Mouse (Mus musculus): ENCODE results near the gene Micu1.
A peak's percentile ranks its signal among the peaks of the same experiment; 100 is the strongest.

Micu1 gene

DNA sequence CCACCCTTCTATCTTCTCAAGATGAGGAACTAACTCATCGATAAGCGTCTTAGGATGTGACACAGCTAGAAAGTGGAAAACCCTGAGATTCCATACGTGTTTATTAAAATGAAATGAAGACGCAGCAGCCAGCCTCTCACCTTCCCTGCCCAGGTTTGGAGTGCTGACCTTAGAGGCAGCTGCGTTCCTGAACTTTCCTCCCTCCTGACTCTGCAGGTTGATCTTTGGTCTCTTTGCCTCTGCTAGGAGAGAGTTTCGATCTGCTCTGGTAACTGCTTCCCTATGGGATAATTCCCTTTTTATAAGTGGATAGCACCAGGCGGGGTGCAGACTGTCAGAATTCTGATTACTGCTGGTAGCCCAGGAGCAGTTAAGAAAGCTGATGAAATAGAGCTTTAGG lies 178.6 kb downstream of the Micu1 start:
- no peak for DNase-seq (ENCODE audit: inconsistent ontology term)

DNA sequence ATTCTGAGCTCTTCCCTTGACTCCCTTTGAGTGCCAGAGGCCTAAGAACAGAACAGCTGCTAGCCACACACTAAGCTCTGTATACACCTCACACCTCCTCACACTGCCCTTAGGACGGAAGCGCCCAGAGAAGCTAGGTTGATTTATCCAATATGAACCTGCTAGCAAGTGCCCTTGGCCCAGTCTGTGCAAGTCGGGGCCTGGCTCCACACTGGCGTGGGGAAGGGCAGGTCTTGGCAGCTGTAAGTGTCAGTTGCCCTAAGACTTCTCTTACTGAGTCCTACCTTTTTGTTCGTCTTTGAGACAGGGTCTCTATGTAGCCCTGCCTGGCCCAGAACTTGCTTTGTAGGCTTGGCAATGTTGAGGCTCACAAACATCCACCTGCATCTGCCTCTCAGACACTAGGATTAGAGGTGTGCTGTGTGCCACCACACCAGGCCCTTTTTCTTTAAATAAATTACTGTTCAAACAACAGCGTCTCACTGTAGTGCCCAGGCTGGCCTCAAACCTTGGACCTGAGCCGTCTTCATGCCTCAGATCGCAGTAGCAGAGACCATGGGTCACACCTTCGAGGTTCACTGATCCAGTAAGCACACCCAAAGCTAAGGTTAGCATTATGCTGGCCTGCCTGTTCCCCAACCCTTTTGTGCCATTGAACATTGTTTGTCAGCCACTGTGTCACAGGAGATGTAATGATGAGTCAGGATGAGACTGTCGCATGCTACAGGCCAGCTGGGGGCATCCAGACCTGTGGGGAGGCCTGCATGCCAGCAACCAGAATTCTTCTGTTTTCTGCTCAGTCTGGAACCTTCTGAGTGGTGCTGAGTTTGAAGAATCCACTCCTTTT lies 182.3 kb downstream of the Micu1 start:
- DNase-seq (ENCODE audit: inconsistent ontology term), result peak; percentile 58

DNA sequence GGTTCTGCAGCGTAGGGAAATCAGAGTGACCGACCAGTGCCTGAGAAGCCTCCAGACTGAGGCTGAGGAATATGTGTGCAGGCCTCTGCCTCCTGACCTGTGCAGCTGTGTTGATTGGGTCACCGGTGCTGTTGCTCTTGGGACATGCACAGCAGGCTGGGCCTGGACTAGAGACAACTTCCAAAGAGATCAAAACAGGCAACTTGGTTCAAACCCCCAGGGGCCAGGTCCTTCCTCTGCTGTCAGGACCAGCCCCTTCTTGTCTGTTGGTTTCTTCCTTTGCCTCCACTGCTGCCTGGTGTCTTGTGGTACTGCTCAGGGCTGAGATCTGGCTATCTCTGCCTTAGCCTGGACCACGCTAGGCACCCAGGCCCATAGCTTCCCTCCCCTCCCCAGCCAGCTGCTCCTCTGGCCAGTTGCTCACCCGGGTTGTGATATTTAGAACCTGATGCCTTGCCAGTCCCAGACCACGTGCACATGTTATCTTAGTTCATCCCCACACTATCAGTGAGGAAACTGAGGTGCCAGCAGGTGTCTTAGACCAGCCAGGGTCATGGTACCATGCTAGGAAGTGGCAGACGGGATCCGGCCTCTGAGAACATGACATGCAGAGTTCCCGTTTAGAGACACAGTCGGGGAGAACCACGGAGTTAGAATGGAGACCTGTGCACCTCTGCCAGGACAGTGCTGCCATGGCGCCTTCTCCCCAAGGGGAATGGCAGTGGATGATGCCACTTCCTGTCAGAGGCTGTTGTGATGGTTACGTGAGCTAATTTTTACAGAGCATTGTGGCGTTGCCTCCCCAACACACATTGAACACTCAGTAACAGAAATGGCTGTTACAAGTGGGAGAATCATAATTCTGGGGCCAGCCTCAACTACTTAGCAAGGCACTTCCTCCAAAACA lies 183.2 kb downstream of the Micu1 start:
- DNase-seq (ENCODE audit: inconsistent ontology term), result no peak

DNA sequence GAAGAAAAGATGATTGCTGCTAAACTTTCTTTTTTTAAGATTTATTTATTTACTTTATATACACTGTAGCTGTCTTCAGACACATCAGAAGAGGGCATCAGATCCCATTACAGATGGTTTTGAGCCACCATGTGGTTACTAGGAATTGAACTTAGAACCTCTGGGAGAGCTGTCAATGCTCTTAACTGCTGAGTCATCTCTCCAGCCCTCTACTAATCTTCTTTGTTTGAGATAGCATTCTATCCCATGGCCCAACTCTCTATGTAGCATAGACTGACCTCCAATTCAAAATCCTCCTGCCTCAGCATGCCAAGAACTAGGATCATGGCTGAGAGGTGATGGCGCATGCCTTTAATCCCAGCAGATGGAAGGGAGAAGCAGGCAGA lies 183.8 kb downstream of the Micu1 start:
- no peak for DNase-seq (ENCODE audit: inconsistent ontology term)

DNA sequence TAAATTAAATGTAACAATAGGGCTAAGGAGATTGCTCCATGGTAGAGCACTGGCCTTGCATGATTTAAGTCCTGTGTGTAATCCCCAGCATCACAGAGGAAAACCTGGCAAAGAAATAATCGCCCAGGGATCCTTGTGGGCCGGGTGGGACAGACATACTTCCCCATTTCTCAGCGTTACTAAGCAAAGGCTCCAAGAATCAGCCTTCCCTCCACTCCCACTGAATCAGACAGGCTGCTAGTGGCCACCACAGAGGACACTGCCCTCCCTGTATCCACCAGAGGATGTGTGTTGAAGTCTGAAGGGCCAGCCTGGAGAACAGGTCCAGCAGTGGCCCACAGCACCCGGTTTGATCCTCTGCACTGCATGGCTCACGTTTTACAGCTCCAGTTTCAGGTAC lies 185.2 kb downstream of the Micu1 start:
- no peak for DNase-seq (ENCODE audit: inconsistent ontology term)

DNA sequence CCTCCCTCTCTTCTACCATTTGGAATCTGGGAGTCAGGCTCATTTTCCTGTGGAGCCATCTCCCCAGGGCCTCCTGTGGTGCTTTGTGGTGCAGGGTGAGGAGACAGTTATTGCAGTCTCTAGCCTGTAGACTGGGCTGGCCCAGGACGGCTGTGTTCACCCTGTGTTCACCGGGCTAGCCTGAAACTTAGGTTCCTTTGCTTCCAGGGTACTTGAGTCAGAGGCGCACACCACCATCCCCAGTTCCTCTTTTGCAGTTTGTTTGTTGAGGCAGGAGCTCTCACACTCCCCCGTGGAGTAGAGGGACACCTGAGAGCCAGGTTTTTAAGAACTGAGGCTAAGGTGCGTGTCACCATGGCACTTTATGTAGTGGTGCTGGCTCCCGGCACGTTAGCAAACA lies 187.1 kb downstream of the Micu1 start:
- no peak for DNase-seq (ENCODE audit: inconsistent ontology term)

DNA sequence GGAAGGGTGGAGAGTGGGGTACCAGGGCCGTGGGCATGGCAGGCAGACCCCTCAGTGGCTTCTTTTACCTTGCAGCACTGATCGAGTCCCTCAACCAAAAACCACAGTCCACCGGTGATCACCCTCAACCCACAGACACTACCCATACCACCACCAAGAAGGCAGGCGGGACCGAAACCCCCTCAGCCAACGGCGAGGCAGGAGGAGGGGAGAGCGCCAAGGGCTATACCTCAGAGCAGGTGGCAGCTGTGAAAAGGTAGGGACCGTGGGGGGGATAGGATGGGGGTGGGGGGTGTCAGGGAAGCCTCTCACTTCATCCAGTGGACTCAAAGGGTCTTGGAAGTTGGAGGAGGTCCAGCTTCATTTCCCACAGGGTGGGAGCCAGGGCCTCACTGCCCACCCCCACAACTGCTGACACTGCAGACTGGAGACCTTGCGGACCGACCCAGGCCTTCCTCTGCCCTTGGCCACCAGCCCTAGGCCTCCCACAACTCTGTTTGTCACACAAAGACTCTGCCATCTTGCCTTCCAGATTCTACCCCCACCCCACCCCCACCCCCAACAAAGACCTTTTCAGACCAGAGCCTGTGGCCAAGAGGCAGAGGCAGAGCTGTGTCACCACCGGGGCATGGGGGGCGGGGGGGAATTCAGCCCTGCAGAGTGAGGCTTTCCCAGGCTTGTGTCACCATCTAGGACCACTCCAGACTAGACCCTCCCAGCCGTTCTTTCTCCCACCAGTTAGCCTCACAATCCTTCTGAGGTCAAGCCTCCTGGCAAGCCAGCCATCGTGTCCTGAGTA lies 187.9 kb downstream of the Micu1 start:
- DNase-seq (ENCODE audit: inconsistent ontology term), result peak; percentile 62

DNA sequence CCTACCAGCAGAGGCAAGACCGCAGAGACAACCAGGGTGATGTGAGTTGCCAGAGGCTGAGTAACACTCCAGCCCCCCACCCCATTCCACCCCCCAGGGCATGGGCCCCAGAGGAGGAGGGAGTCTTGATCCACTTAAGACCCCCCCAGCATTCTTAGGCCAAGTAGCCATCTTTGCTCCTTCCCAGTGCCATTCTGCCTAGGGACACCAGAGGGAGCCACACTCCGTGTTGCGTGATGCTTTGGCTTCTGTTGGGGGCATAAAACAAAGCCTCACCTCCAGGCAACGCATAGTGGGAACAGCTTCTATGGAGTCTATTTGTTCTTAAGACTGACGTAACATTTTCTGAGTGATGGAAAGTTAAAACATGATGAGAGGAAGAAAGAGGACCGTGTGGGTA lies 190.7 kb downstream of the Micu1 start:
- DNase-seq (ENCODE audit: inconsistent ontology term), result peak; percentile 68

DNA sequence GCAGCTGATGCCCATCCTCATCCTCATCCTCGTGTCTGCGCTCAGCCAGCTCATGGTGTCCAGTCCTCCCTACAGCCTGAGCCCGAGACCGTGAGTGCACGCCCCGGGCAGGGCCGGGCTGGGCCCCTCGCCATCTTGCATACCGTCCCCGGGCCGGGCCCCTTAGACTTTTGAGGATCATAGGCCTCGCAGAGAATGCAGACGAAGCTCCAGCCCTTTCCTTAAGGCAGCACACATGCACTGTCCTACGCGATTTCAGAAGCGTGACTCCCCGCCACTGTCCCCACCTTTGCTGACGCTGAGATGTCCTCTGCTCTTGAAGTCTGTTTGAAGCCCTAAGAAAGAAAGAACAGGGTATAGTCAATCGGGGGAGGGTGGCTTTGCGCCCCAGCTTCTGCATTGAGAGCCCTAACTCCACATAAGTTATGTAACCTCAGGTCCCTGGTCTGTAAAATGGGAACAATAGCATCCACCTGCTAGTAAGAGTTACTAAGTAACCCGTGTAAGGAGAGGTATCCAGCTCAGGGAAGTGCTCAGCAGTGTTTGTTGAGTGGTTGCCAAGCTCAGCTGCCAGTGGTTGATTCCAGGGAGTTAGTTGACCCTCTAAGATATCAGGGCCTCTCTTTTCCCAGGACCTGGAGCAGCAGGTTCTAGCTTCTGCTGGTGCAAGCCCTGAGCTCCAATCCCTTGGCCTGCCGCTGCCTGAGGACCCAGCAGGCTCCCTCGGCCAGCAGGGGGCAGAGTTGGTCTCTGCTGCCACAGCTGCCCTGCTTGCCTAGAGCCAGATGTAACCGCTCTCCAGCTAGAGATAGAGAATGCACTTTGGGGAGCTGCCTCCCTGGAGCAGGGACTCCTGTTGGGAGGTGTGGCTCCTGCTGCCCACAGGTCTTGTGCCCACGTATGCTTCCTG lies 192.2 kb downstream of the Micu1 start:
- peak; percentile 76 for DNase-seq (ENCODE audit: inconsistent ontology term)

DNA sequence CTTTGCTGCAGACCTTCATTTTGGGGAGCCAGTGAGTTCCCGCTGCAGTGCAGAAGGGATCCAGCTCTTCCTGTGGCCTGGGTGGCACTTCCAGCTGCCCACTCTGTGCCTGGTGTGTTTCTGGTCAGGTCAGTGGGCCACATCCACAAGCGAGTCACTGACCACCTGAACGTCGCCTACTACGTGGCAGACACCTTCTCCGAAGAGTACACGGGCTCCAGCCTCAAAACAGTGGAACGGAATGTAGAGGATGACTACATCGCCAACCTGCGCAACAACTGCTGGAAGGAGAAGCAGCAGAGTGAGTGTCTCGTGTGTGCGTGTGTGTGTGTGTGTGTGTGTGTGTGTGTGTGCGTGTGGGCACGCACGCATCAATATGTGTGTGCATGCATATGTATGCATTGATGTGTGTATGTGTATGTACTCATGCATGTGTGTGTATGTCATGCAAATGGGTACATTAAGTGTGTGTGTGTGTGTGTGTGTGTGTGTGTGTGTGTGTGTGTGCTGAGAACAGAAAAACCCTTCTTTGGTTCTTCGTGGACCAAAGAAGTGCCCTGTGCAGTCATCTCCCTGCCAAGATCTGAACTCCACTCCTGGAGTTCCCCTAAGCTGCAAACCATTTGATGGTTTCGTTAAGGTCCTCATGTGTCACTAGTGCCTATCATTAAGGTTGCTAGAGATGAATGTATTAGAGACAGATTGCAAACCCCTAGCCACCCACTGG lies 193.3 kb downstream of the Micu1 start:
- DNase-seq (ENCODE audit: inconsistent ontology term), result no peak

DNA sequence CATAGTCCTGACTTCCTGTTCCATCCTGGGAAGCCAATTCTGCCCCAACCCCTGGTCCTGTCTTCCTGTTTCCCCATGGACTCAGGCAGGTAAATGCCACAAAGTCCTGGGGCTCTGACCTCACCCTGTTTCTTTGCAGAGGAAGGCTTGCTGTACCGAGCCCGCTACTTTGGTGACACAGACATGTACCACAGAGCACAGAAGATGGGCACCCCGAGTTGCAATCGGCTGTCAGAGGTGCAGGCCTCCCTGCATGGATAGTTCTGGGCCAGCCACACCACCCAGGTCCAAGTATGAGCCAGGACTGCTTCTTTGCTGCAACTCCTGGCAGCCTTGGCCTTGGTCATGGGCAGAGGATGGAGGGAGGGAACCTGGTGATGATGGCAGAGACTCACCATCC lies 193.9 kb downstream of the Micu1 start:
- DNase-seq (ENCODE audit: inconsistent ontology term), result no peak

DNA sequence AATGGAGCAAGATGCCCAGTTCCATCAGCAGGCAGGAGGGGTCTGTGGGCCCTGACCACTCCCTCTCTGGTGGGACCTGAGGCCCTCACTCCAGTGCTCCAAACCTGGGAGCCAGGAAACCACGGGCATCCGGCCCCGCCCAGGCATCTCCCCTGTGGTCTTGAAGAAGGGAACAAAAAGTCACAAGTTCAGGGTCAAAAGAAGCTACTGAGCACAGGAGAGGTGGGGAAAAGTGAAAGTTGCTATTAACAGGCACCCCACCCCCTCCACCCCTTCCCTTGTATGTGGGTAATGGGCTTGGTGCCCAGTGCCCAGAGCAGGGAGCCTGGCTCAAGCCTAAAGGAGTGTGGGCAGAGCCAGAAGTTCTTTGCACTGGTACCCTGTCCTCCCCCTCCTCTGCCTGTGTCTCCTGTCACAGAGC lies 194.6 kb downstream of the Micu1 start:
- peak; percentile 77 for DNase-seq (ENCODE audit: inconsistent ontology term)

DNA sequence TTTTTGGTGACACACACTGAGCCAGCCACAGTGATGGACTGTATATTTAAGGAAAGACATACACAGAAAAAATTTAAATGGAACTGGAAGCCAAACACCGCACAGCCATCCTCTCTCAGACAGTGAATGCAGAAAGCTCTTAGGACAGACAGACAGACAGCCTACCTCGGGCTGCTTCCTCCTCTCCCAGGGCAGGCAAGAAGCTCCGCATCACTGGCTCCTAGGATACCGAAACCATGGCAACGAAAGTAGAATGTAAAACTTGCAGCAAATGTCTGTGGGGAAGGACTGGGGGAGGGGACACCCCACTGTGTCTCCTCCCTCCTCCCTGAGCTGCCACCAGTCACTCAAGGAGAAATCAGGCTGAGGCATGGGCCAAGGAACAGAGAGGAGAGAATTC lies 195.2 kb downstream of the Micu1 start:
- DNase-seq (ENCODE audit: inconsistent ontology term), result peak; percentile 88

DNA sequence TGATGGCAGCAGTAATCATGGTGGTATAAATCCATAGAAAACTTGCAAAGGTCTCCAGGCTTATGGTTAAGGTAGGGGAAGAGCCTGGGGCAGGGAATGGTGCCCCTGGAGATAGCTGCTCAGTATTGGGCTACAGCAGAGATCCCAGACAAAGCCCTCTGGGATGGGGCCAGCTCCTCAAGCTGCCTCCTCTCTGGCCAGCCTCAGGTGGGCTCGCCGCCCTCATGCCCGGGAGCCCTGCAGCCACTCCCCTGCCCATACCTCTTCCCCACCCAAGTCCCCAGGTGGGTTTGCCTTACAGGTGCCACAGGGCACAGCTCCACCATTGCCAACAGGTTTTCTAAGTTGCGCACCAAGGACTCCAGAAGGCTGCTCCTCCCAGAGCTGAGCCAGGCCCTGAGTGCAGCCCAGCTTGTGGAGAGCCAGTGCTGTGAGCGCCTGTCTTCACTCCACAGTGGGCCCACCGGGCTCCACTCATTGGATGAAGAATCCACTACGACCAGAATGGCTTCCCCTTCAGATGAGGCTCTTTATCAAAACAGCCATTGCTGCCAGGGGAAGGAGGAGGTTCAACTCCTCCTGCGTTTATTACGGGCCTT lies 196.0 kb downstream of the Micu1 start:
- no peak for DNase-seq (ENCODE audit: inconsistent ontology term)

DNA sequence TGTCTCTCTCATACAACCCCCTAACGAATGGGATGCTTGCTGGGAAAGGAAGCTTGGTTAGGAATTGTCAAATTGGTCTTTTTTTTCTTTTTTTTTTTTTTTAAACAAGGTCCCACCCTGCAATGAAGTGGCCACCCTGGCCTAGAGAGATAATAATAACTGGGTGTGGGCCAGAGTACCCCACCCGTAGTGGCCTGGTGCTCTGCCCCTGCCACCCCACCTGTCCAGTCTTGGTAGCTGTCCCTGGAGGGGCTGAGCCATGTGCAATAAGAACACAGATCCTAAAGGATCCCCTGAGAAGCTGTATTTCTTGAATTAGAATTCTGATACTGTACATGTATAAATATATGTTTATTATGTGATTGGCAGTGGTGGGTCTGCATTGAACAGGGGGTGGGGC lies 196.7 kb downstream of the Micu1 start:
- no peak for DNase-seq (ENCODE audit: inconsistent ontology term)

DNA sequence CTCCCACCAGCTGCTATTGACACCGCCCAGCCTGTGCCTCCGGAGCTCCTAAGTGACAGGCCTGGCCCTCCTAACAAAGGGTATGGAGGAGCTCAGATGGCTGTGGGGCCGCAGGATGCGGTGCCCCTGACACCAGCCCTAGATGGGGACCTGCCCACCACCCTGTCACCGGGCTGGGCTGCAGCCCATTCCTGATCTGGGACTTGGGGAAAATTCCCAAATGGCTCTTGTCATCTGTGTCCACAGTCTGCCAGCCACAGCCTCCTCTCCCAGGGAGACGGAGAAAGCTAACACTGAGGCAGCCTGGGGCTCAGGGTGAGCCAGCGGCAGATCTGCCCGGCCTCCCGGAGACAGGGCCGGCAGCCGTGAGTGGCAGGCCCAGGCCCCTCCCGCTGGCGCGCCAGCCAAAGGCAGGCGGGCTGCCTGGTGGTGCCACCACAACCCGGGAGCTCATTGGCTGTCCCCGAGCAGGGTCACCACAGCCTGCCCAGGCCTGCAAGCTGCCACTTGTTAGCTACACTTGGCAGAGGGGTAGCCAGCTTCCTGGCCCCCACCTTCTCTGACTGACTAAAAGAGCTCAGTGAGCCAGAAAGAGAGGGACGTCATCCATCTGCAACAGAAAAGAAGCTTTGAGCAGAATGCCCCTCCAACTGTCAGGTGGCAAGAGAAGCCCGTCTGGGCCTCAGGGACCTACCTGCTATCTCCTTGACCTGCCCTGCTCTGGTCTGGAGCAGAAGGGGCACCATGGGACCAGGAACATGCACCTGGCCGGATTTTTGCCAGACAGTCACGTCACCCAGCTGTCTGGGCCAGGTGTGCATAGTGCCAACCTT lies 197.3 kb downstream of the Micu1 start:
- peak; percentile 99 for DNase-seq (ENCODE audit: inconsistent ontology term)

DNA sequence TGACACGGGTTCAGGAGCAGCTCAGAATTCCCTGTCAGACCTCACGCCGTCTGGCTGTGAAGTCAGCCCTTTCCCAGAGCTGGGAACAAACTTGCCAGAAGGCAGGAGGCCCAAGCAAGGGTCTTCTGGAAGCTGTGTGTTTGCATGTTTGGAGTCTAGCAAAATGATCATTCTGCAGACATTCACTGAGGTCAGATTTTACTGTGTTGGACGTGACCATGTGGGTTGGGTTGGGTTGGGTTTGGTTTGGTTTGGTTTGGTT lies 197.8 kb downstream of the Micu1 start:
- DNase-seq (ENCODE audit: inconsistent ontology term), result no peak

DNA sequence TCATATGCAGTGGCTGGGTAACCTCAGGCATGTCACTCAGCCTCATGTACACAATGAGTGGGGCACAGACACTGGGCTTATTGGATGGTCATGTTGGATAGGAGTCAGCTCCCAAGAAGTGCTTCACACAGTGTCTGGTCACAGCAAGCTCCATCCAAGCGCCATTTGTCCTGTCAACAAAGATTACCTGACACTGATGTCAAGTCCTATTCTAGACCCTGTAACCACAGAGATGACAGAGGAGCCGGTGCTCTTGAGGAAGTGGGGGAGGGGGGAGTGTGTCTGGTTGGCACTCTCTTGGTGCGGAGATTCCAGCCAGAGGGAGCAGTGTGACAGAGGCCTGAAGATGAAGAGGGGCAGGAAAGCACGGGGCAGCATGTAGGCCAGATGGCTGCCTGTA lies 198.7 kb downstream of the Micu1 start:
- DNase-seq (ENCODE audit: inconsistent ontology term), result no peak

DNA sequence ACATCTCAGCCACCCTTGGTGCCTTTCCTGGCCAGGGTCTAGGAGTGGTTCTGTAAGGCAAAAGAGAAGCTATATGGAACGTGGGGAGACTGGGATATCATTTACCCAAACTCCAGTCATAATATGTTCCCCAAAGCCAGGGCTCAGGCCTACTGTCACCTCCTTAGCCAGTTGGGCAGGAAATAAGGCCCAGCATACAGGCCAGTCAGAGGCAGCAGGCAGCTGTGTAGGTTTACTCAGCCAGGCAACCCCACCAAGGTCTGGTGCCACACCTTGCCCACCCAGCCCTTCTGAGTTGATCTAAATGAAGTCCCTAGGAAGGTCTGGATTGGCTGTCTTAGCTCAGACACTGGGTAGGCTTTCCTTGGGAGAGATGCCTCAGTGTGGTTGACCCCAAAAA lies 199.2 kb downstream of the Micu1 start:
- no peak for DNase-seq (ENCODE audit: inconsistent ontology term)

Measured in Muller cell, postnatal 12 days (primary cell).